Mouse (Mus musculus) retina, postnatal 7 days (tissue): Measurements from ENCODE around the gene Gls.

Experiments
- DNase-seq: peaks from one replicate; pipeline ENCODE4 v3.0.0-alpha.2; 2012; ENCODE audit warnings: low read depth, low spot score

The Gls gene

DNA sequence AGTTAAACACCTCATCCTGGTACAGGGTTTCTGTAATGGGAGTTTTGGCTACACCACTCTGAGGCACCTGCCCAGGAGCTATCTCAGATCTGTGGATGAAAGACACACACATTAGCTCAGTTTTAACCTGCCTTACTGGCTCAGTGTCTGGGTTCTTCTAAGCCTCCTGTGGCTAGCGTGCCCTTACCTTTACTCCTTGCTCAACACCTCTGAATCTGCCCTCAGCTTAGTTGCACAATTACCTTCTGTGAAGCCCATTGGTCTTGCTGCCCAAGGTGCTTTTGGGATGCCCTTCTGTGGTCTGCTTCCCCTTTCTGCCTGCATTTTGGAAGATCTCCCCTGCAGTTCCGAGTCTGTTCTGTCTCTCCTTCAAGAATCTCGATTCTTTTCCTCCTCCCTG, 108.2 kb downstream of the Gls start:
- DNase-seq = no peak

DNA sequence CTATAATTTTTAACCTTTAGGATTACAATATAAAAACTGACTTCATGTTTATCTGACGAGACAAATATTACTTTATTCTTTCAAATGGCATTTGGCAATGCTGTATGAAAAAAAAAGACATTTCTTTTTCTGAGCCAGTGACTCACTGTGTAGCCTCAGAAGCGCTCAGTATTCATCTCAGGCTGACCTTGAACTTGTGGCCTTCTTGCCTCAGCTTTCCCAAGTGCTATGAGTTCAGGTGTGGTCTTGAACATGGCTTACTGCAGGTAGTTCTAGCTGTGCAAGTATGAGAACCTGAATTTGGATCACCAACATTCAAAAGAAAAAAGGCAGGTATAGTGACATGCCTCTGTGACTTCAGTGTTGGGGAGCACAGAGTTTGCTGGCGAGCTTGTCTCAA, 112.0 kb downstream of the Gls start:
- DNase-seq = no peak

- DNase-seq = no peak
Observed at GRCm38 (mm10) chr1:52120191-52120590, 112.8 kb downstream of the Gls start.

GRCm38 (mm10) chr1:52119691-52120090, 113.3 kb downstream of the Gls start:
- DNase-seq = no peak

DNA sequence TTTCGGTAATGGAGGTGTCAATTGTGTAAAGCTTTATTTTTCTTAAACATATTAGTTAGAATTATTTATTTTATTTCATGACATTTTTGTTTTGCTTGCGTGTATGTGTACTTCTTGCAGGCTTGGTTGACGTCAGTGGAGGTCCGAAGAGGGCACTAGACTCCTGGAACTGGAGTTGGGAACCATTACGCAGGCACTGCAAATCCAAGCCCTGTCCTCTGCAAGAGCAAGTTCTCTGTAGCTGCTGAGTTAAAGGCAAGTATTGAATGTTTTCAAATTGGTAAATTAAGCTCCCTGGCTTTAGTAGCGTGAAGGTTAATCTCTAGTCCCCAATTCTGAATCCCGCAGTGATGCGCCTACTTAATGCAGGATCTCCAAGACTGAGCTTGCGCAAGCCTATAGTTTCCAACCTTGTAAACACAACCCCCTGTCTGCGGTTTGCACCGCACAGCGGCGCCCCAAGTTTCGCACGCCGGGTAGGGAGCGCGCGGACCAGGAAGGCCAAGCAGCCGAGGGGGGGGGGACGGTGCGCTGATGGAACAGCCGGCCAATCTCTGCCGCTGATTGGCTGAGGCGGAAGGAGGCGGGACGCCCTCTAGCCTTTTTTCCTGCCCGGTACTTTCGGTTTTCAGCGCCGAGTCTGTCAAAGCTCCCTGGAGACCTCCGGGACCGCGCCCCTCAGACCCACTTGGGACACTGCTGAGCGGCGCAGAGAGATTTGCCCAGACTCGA, 114.0 kb downstream of the Gls start, which contains the start of gene Stat1:
Stat1 (plus strand) TSS at position 581 of the 732 bp plus-strand sequence.
- DNase-seq = peak; percentile 88

GRCm38 (mm10) chr1:52117777-52118176, 115.3 kb downstream of the Gls start:
- DNase-seq = no peak

DNA sequence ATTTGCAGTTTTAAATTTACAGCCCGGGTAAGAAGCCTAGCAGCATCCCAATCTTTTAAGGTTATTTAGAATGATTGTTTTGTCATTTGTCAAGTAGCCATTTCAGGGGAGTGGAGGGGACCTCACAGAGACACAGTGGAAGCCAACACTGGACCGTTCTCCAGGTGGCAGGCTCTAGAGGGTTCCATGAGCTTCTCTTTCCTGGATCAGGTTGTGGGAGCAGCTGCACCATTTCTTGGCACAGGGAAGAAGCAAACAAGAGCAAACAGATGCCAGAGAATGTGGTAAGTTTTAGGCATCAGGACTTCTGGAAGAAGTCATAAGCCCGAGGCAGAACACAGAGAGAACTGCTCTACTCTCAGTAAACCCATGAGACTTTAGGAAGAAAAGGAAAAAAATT, 116.6 kb downstream of the Gls start:
- no peak for DNase-seq

GRCm38 (mm10) chr1:52113666-52114069, 119.4 kb downstream of the Gls start:
- DNase-seq = peak; percentile 95
